Mouse (Mus musculus) urinary bladder, postnatal 25 days (tissue): ENCODE measurements around the gene Tcfl5.
A peak's percentile ranks its signal among the peaks of the same experiment; 100 is the strongest.

Experiments
- DNase-seq: peaks from one replicate; pipeline ENCODE4 v3.0.0; 2022; ENCODE audit warnings: low spot score

Tcfl5 gene

GRCm38 (mm10) chr2:180642555-180643260 lies at the start of gene Tcfl5:
TSS of gene Tcfl5 (minus strand) at chr2:180642708.
- no peak for DNase-seq

GRCm38 (mm10) chr2:180689841-180690240 lies 47.3 kb upstream of the Tcfl5 start:
- DNase-seq: no peak

DNA sequence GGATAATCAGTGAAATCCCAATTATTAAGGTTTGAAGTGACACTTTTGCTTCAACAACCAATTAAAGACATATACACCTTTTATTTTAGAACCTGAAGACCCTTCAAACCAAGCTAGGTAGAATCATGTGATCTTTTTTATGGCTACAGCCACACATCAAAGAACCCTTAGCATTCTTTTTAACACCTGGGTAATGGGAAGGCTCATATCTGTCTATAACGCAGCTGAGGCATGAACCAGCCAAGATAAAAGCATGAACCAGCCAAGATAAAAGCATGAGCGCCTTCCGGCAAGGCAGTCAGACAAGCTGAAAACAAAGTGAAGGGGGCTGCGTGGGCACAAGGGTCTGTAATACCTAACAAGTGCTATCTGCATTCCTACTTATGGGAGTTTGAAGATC lies 41.5 kb upstream of the Tcfl5 start:
- no peak for DNase-seq

DNA sequence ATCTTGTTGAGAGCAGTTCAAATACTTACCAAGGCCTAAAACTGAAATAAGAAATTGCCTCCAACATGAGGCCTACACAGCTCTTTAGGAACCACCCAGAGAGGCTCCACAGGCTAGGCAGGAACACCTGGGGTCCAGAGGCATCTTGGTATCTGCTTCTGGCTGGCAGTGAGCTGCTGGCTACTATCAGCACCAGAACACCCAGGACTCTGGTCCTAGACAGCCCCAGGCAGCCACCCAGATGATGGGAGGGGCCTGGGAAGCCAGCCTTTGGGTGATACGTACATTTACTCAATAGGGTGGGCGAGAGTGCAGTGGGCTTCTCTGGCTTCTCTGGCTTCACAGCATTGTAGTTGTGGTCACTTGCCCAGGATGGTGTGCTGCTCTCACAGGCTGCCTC lies 41.0 kb upstream of the Tcfl5 start:
- no peak for DNase-seq

GRCm38 (mm10) chr2:180681225-180681624 lies 38.7 kb upstream of the Tcfl5 start:
- no peak for DNase-seq

DNA sequence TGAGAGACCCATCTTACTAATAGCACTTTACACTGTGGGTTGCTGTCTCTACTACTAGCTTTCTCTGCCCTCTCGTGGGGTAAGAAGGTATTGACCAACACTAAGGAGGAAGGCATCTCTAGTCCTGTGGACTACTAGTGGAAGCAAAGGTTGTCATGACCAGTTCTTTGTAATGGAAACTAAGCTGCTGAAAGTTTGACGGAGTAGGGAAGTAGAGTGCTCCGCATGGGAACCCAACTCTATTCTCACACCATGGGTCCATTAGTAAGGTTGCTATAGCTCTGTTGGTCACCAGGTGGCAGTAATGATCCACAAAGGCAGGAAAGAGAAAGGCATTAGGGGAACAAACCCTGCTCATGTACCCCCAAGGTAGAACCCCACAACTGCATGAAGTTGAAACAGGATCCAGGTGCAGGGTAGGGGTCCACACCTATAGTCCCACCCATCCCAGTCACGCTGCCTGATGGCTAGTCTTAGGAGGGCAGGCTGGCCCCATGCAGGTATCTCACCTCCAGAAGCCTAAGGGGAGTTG lies 36.2 kb upstream of the Tcfl5 start:
- peak; percentile 55 for DNase-seq

DNA sequence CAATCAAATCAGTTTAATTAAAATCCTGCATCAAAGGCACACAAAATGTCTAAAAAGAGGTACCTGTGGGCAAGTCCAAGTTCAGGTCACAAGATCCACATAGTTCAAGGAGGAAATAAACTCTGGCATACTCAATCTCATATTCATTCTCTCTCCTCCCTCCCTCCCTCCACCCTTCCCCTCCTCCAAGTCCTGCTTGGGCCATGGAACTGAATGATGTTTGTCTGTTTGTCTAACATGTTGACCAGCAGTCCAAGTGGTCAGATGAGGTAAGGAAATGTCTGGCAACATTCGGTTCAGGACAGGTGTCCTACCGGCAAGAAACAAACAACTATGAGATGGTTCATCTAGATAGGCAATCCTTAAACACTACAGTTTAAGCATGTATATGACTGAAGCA lies 34.2 kb upstream of the Tcfl5 start:
- no peak for DNase-seq

DNA sequence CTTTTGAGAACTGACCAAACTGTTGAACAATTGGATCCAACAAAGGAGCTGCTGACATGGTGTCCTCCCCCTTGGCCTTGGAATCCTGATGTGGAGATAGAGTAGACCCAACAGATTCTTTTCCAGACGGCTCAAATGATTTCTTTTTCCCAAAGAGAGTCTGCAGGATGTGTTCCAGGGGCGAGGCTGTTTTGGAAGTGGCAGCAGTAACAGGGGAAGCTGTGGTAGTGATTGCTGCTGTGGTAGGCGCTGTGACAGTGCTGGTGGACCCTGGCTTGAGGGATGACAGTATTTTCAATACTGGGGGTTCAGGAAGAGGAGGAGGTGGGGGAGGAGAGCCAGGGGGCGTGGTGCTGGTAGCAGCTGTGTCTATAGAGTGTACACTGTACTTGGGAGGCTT lies 19.5 kb upstream of the Tcfl5 start:
- DNase-seq: no peak

- no peak for DNase-seq
Measured at GRCm38 (mm10) chr2:180660521-180660920, 18.0 kb upstream of the Tcfl5 start.

DNA sequence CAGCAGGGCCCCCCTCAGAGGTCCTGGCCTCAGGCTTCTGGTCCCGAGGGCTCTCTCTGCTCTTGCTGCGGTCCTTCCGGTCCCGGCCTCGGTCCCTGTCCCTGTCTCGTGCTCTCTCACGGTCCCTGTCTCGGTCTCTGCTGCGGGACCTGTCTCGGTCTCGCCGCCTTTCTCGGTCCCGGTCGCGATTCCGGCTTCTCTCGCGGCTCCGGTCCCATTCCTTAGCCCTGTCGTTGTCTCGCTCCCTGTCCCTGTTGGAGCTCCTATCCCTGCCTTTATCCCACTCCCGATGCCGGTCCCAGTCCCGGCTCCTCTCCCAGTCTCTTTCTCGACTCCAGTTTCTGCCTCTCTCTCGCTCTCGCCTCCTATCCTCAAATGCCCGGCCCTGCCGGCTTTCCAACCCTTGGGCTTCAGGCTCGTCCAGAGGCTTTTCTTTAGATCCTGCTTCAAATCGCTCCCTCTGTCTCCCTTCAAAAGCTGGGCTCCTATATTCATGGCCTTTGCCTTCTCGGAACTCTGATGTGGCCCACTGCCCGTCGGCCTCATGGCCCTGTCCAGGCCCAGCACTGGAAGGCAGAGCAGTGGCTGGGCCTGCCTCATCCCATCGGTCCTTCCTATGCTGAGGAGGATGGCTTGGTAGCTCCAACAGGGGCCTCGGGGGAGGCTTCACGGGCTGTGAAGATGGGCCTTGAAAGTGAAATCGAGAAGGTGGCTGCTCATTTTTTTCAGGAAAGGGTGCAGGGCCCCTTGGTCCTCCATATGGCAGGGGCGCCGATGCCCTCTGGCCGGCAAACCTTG lies 17.0 kb upstream of the Tcfl5 start:
- DNase-seq: no peak

DNA sequence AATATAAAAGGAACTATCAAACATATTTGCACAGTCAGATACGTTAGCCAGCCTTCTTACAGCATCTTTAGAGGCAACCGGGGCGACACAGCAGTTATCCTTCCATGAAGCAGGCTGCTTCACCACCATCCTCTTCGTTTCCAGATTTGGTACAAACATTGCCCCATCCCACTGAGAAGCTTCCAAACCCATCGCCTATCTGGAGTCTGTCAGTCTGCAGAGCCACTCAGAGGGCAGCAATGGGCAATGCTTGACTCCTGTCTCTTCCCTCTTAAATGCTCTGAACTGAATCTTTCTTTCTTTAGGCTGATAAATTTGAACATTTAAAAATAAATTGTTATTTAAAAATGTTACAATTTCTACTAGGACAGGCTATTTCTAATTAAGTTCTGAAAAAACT lies 15.9 kb upstream of the Tcfl5 start:
- no peak for DNase-seq

- peak; percentile 62 for DNase-seq
Measured at GRCm38 (mm10) chr2:180657394-180658013, 15.0 kb upstream of the Tcfl5 start.

GRCm38 (mm10) chr2:180655150-180655549 lies 12.6 kb upstream of the Tcfl5 start:
- DNase-seq: no peak

- DNase-seq: no peak
Measured at GRCm38 (mm10) chr2:180654666-180655065, 12.2 kb upstream of the Tcfl5 start.

DNA sequence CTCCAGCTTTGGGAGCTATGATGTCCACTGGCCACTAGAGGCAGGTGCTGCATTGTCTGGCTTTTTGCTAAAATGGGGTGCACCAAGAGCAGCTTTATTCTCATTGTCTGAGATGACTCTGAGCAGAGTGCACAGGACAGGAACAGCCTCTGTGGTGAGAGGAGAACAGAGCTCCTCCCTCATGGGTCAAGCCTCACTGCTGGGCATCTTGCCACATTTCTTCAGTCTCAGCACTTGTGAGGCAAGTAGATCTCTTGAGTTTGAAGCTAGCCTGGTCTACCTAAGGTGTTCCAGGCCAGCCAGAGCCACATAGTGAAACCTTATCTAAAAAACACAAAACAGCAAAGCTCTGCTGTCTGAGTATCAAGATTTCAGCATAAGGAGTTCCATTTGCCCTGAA lies 4.3 kb upstream of the Tcfl5 start:
- DNase-seq: no peak

- DNase-seq: no peak
Measured at GRCm38 (mm10) chr2:180643626-180644025, 1.1 kb upstream of the Tcfl5 start.

DNA sequence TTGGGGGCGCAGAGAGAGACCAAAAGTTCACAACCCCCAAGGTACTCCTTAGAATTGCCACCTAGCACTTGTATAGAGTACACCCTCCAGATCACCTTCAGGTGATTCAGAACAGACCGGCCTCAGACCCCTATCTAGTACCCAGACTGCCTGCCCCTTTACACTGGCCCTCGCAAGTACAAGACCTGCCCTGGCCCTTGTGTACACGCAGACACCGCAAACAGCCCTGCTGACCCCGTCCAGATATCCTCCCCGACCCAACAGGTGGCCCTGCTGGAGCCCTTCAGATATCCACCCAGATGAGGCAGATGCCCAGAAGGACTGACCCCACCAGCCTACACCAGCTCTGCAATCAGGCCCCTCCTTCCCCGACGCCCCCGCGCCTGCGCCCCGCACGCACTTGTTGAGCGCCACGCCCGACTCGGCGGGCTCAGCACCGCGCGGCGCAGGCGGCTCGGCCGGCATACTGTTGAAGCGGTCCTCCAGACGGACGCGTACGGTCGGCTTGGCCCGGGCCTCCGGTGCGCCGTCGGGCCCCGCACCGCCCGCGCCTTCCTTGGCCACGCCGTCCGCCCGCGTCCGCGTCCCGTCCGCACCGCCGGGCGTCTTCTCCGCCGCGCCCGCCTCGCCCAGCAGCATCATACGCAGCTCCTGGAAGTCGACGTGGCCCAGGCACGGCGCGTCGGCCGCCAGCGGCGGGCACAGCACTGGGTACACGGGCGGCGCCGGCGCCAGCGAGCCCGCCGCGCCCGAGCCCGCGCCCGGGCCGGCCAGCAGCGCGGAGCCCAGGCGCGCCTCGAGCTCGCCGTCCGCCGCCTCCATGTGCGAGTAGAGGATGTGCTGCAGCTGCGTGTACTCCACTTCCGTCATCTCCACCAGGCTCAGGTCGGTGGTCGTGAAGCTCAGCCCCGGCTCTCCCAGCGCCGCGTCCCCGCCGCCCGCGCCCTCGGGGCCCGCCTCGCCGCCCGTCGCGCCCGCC lies 643 bp downstream of the Tcfl5 start:
- DNase-seq: no peak

DNA sequence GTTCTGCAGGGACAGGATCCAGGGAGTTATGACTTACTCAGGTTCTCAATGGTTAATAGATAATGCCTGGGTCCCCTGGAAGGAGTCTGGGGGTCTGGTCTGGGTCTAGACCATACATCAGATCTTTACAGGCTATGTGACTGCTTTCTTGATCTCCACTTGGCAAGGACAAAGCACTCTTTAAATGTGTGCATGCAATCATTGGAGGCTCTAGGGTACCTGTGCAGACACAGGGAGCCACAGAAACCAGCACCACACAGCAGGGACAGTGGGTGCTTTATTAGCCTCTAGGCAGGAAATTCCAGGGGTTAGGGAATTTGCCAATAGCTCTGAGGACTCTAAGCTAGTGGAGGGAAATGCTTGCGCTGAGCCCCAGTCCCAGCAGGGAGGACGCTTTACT lies 30.6 kb downstream of the Tcfl5 start:
- no peak for DNase-seq

- DNase-seq: no peak
Measured at GRCm38 (mm10) chr2:180610283-180610682, 32.2 kb downstream of the Tcfl5 start.

DNA sequence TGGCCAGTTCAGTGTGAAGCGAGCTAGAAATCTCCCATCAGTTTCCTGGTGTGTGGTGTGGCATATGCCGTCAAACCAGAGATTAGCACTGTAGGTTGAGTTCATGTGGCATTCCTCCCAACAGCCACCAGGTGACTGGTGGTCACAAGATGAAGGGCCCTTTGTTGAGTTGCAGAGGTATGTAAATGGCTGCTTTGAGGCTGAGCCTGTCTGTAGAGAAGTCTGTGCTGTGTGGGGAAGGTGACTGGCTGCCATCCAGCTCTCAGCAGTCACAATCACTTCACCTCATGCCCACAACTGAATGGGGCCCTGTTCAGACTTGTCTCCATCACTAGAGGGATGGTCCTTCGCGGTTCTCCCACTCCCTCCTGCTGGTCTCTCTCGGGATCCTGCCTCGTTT lies 37.7 kb downstream of the Tcfl5 start:
- no peak for DNase-seq

DNA sequence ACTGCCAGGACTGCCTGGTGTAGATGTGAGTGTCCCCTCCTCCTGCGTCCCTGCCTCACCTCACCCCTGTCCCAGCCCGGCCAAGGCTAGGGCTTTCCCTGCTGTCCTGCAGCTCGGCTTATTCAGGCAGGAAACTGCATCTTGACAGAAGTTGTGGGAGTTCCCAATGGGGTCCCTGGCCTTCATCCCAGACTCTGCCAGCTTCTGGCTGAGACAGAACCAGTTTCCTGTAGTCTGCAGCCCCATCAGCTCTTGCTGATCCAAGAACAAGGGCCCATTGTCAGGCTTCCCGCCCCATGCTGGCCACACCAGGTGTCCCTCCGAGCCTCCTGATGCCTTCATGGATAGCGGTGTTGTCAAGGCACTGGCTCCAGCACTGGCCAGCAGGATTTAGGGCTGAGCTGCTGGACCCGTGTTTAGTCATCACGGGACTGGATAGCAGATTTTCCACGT lies 41.9 kb downstream of the Tcfl5 start:
- DNase-seq: no peak
